Mouse (Mus musculus): Measurements from ENCODE around the gene Slc45a3. TPM values are rescaled to one million over a fixed set of nuclear protein-coding genes. Genes with fewer than 3 reads are reported as not detected.

Gene Slc45a3
- polyA plus RNA-seq, 1 experiment from 2014 or later = 0.93 TPM

GRCm38 (mm10) chr1:131981378-131982013 lies 18.7 kb downstream of the Slc45a3 start:
- Histone ChIP-seq H3K27ac (ENCODE audit: low read depth, low read length) (no peak overlapping the region), H3K4me1 (ENCODE audit: control insufficient read depth, insufficient read depth, low read length) (no peaks in the 10 kb centered on the region), H3K4me2 (no peak overlapping the region), H3K9me3 (replicated peaks; ENCODE audit: control insufficient read depth, low read length) (no peaks in the 10 kb centered on the region), H3K27me3 (ENCODE audit: control insufficient read depth, insufficient read depth, low read length) (peaks cover 3% of the 10 kb centered on the region; the same call in 1 of the 2 replicates), H3K4me3 (ENCODE audit: low read depth, low read length) (no peak overlapping the region), H3K9ac (ENCODE audit: low read depth, low read length) (no peak overlapping the region), H3K36me3 (ENCODE audit: control insufficient read depth, insufficient read depth, low read length) (no peaks in the 10 kb centered on the region)
- ATAC-seq (replicated peaks; ENCODE audit: insufficient number of reproducible peaks, low FRiP score, low TSS enrichment) = no peak
- 55% methylated on average over 12 of the region's 12 CpGs for WGBS (ENCODE audit: insufficient replicate concordance)

DNA sequence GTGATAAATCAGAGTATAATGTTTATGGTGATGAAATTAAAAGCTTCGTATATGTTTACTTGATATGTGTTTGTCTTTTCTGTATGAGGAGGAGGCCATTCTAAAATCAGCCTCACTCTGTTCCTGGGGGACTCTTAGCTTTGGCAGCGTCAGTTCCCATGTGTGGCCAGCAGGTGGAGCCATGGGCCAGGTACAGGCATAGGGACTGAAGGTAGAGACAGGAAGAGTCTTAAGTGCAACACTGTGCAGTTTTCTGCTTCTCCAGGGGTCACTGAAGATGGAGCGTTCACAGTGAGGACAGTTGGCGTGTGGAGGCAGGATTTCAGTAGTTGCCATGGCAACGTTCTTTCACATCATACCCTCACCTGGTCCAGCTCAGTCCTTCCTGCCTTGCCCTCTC lies 20.1 kb downstream of the Slc45a3 start:
- H3K27ac ChIP-seq (ENCODE audit: low read depth, low read length) = no peak overlapping the region
- 13% methylated on average over 5 of the region's 5 CpGs for WGBS (ENCODE audit: insufficient replicate concordance)
- H3K4me2 ChIP-seq = no peak overlapping the region
- no peak overlapping the region for H3K9ac ChIP-seq (ENCODE audit: low read depth, low read length)
- H3K36me3 ChIP-seq (ENCODE audit: control insufficient read depth, insufficient read depth, low read length) = no peaks in the 10 kb centered on the region
- ATAC-seq (replicated peaks; ENCODE audit: insufficient number of reproducible peaks, low FRiP score, low TSS enrichment) = no peak
- no peak overlapping the region for H3K4me3 ChIP-seq (ENCODE audit: low read depth, low read length)
- no peaks in the 10 kb centered on the region for H3K4me1 ChIP-seq (ENCODE audit: control insufficient read depth, insufficient read depth, low read length)
- no peaks in the 10 kb centered on the region for H3K9me3 ChIP-seq (replicated peaks; ENCODE audit: control insufficient read depth, low read length)
- H3K27me3 ChIP-seq (ENCODE audit: control insufficient read depth, insufficient read depth, low read length) = no peaks in the 10 kb centered on the region

DNA sequence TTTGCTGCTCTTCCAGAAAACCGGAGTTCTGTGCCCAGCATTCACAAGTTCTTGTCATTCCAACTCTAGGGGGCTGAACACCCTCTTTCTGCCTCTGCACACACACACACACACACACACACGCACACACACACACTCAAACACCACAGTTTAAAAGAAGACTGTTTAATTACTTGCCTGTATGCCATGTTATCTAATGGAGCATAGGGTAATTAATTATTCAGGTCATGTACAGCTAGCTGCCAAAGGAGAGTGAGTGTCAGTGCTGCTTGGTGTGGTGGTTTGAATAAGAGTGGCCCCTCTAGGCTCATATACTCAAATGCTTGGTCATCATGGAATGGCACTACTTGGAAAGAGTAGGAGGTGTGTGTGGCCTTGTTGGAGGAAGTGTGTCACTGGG lies 21.0 kb downstream of the Slc45a3 start:
- WGBS (ENCODE audit: insufficient replicate concordance) = 65% methylated on average over 2 of the region's 2 CpGs
- Histone ChIP-seq H3K4me1 (ENCODE audit: control insufficient read depth, insufficient read depth, low read length) (no peaks in the 10 kb centered on the region), H3K27me3 (ENCODE audit: control insufficient read depth, insufficient read depth, low read length) (no peaks in the 10 kb centered on the region), H3K36me3 (ENCODE audit: control insufficient read depth, insufficient read depth, low read length) (no peaks in the 10 kb centered on the region), H3K27ac (ENCODE audit: low read depth, low read length) (no peak overlapping the region), H3K4me2 (no peak overlapping the region), H3K9me3 (replicated peaks; ENCODE audit: control insufficient read depth, low read length) (no peaks in the 10 kb centered on the region), H3K9ac (ENCODE audit: low read depth, low read length) (no peak overlapping the region), H3K4me3 (ENCODE audit: low read depth, low read length) (no peak overlapping the region)
- ATAC-seq (replicated peaks; ENCODE audit: insufficient number of reproducible peaks, low FRiP score, low TSS enrichment) = no peak

DNA sequence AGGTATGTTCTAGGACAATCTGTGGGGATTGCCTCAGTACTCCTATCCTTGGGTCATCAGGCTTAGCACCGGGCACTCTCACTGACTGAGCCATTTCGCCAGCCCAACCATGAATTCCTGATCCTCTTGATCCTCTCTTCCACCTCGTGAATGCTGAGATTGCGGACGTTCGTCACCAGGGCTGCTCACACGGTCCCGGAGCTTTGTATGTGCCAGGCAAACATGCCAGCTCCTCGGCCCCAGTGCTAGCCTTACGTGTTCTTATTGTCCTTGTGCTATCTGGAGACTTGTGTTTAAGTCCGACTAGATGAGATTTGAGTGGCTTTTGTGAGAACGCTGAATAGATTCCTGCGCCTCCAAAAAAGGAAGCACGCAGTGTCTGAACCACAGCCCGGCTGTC lies 24.7 kb downstream of the Slc45a3 start:
- no peak for ATAC-seq (replicated peaks; ENCODE audit: insufficient number of reproducible peaks, low FRiP score, low TSS enrichment)
- no peaks in the 10 kb centered on the region for H3K9me3 ChIP-seq (replicated peaks; ENCODE audit: control insufficient read depth, low read length)
- H3K27me3 ChIP-seq (ENCODE audit: control insufficient read depth, insufficient read depth, low read length) = no peaks in the 10 kb centered on the region
- no peaks in the 10 kb centered on the region for H3K36me3 ChIP-seq (ENCODE audit: control insufficient read depth, insufficient read depth, low read length)
- no peak overlapping the region for H3K27ac ChIP-seq (ENCODE audit: low read depth, low read length)
- H3K4me1 ChIP-seq (ENCODE audit: control insufficient read depth, insufficient read depth, low read length) = no peaks in the 10 kb centered on the region
- WGBS (ENCODE audit: insufficient replicate concordance) = 64% methylated on average over 15 of the region's 15 CpGs
- H3K4me3 ChIP-seq (ENCODE audit: low read depth, low read length) = no peak overlapping the region
- no peak overlapping the region for H3K4me2 ChIP-seq
- H3K9ac ChIP-seq (ENCODE audit: low read depth, low read length) = no peak overlapping the region

DNA sequence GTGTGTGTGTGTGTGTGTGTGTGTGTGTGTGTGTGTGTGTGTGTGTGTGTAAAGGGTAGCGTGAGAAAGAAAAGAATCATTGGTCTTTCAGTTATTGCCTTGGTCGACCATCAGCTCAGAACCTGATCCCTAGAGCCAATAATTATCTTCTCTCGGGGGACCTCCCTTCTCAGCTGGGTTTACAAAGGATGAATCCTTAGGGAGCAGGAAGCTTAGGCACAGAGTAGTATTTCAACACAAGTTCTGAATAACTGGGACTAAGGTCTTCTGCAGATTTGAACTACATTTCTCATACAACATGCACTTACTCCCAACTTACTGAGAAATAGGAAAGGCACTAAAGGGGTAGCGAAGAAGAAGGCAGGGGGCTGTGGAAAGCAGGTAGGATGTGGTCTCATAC lies 26.7 kb downstream of the Slc45a3 start:
- H3K4me3 ChIP-seq (ENCODE audit: low read depth, low read length) = no peak overlapping the region
- 89% methylated on average over 4 of the region's 4 CpGs for WGBS (ENCODE audit: insufficient replicate concordance)
- no peaks in the 10 kb centered on the region for H3K9me3 ChIP-seq (replicated peaks; ENCODE audit: control insufficient read depth, low read length)
- no peak for ATAC-seq (replicated peaks; ENCODE audit: insufficient number of reproducible peaks, low FRiP score, low TSS enrichment)
- no peaks in the 10 kb centered on the region for H3K36me3 ChIP-seq (ENCODE audit: control insufficient read depth, insufficient read depth, low read length)
- no peak overlapping the region for H3K9ac ChIP-seq (ENCODE audit: low read depth, low read length)
- no peak overlapping the region for H3K27ac ChIP-seq (ENCODE audit: low read depth, low read length)
- H3K4me2 ChIP-seq = no peak overlapping the region
- no peaks in the 10 kb centered on the region for H3K4me1 ChIP-seq (ENCODE audit: control insufficient read depth, insufficient read depth, low read length)
- H3K27me3 ChIP-seq (ENCODE audit: control insufficient read depth, insufficient read depth, low read length) = no peaks in the 10 kb centered on the region

DNA sequence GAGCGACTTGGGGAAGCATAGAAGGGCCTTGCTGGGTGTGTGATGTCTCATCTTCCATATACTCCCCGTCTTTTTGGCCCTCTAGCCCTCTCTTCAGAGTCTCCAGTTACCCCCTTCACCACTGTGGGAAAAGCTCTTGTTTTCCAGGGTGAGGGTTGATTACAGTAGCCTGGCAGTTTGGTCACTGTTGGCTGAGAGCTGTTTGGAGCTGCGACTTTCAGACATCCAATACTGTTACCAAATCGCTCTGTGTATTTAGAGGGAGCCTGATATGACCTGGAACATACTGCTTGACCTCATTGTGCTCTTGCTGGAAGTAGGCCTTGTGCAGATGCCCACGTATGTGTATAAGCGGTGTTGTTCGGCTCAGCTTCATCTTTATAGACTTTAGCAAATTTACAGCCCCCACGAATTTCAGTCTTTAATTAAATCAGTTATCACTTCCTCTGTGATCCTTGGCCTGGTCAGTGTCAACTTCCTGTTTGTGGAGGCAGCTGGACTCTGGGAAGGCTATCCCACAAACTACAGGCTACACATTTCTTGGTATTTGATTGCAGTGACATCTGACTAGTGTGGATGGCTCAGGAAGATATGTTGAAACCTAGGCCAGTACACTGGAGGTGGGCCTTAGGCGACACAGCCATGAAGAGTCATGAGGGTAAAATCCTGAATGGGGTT lies 27.5 kb downstream of the Slc45a3 start:
- Histone ChIP-seq H3K36me3 (ENCODE audit: control insufficient read depth, insufficient read depth, low read length) (no peaks in the 10 kb centered on the region), H3K27me3 (ENCODE audit: control insufficient read depth, insufficient read depth, low read length) (no peaks in the 10 kb centered on the region), H3K9me3 (replicated peaks; ENCODE audit: control insufficient read depth, low read length) (no peaks in the 10 kb centered on the region), H3K27ac (ENCODE audit: low read depth, low read length) (no peak overlapping the region), H3K4me2 (no peak overlapping the region), H3K4me1 (ENCODE audit: control insufficient read depth, insufficient read depth, low read length) (no peaks in the 10 kb centered on the region), H3K9ac (ENCODE audit: low read depth, low read length) (no peak overlapping the region), H3K4me3 (ENCODE audit: low read depth, low read length) (no peak overlapping the region)
- ATAC-seq (replicated peaks; ENCODE audit: insufficient number of reproducible peaks, low FRiP score, low TSS enrichment) = no peak
- 78% methylated on average over 9 of the region's 9 CpGs for WGBS (ENCODE audit: insufficient replicate concordance)

DNA sequence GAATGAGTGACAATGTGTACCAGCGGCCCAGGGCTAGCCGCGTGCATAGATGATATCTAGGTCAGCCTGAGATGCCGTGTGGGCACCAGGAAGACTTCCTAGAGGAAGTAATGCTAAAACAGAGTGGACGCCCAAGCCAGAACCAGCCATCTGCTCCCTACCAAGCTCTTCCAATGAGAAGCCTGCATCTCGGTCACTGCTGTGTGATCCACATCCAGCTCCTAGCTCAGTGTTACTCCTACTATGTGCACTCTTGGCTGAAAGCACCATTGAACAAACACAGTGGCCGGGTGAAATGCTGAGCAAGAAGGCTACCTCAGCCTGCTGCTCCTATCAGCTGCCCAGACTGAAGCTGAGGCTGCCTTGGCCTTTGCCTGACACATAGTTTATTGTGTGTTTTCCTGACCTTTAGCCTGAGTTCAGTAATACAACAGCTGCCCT lies 29.8 kb downstream of the Slc45a3 start:
- Histone ChIP-seq H3K9ac (ENCODE audit: low read depth, low read length) (no peak overlapping the region), H3K4me1 (ENCODE audit: control insufficient read depth, insufficient read depth, low read length) (no peaks in the 10 kb centered on the region), H3K9me3 (replicated peaks; ENCODE audit: control insufficient read depth, low read length) (no peaks in the 10 kb centered on the region), H3K27ac (ENCODE audit: low read depth, low read length) (no peak overlapping the region), H3K4me2 (no peak overlapping the region), H3K36me3 (ENCODE audit: control insufficient read depth, insufficient read depth, low read length) (no peaks in the 10 kb centered on the region), H3K4me3 (ENCODE audit: low read depth, low read length) (no peak overlapping the region), H3K27me3 (ENCODE audit: control insufficient read depth, insufficient read depth, low read length) (no peaks in the 10 kb centered on the region)
- no peak for ATAC-seq (replicated peaks; ENCODE audit: insufficient number of reproducible peaks, low FRiP score, low TSS enrichment)
- 78% methylated on average over 7 of the region's 7 CpGs for WGBS (ENCODE audit: insufficient replicate concordance)

DNA sequence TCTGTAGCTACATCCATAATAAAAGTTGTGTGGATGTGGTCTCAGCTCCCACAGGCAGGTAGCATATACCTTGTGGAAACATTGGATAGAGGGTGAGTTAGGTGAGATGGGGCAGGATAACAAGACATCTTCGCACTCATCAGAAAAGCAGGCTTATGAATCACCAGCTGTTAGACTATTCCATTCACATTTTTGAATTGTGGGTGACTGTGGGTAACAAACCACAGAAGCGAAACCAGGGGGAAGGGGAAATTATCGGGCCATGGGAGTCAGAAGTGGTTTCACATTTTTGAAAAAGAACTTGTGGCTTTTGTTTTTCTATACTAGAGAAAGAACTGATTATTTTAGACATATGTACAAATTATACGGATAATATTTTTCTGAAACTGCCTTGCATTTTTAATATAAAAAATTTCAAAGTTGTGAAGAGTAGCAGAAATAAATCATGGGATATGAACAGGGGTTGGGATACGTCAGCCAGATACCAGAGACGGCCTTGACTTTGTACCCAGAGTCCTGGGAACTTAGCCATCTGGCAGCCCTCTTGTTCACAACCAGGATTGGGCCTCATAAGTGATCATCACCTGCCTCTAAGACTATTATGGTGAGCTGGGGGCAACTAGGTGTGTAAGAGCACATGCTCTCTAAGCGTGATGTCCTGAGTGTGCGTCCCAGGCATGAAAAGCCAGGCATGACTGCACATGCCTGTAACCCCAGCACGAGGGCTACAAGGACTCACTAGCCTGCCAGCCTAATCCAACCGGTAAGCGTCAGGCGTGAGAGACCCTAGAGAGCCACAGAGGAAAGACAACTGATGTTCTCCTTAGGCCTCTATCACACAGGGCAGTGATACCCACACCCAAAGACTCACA lies 30.6 kb downstream of the Slc45a3 start:
- no peak for ATAC-seq (replicated peaks; ENCODE audit: insufficient number of reproducible peaks, low FRiP score, low TSS enrichment)
- H3K4me3 ChIP-seq (ENCODE audit: low read depth, low read length) = no peak overlapping the region
- no peaks in the 10 kb centered on the region for H3K27me3 ChIP-seq (ENCODE audit: control insufficient read depth, insufficient read depth, low read length)
- H3K9ac ChIP-seq (ENCODE audit: low read depth, low read length) = no peak overlapping the region
- no peaks in the 10 kb centered on the region for H3K9me3 ChIP-seq (replicated peaks; ENCODE audit: control insufficient read depth, low read length)
- 84% methylated on average over 12 of the region's 12 CpGs for WGBS (ENCODE audit: insufficient replicate concordance)
- H3K4me1 ChIP-seq (ENCODE audit: control insufficient read depth, insufficient read depth, low read length) = no peaks in the 10 kb centered on the region
- no peaks in the 10 kb centered on the region for H3K36me3 ChIP-seq (ENCODE audit: control insufficient read depth, insufficient read depth, low read length)
- H3K4me2 ChIP-seq = no peak overlapping the region
- no peak overlapping the region for H3K27ac ChIP-seq (ENCODE audit: low read depth, low read length)
